Mouse (Mus musculus) heart, adult 2 months (tissue): ENCODE results near the gene Shbg. TPM values are rescaled to one million over a fixed set of nuclear protein-coding genes. Genes with fewer than 3 reads are reported as not detected.
A peak's percentile ranks its signal among the peaks of the same experiment; 100 is the strongest.

Experiments used
- DNase-seq, 2 experiments: peaks; one replicate each; pipeline ENCODE4 v3.0.0; 2021
- H3K27ac ChIP-seq: fragments of 200-600 bp; 2 replicates; pipeline ENCODE4 v1.8.1; 2022
- H3K27me3 ChIP-seq: fragments of 200-500 bp; 2 replicates; pipeline ENCODE4 v1.6.1; 2012; ENCODE audit warnings: mild to moderate bottlenecking, low read length, inconsistent platforms, mixed read lengths; ENCODE audit not compliant: control insufficient read depth, insufficient read depth
- H3K36me3 ChIP-seq: fragments of 200-500 bp; 2 replicates; pipeline ENCODE4 v1.6.1; 2012; ENCODE audit warnings: low read length, inconsistent platforms; ENCODE audit not compliant: control insufficient read depth, insufficient read depth
- H3K4me1 ChIP-seq: fragments of 200-500 bp; 2 replicates; pipeline ENCODE4 v1.6.1; 2011; ENCODE audit warnings: low read length; ENCODE audit not compliant: control insufficient read depth, insufficient read depth
- H3K4me3 ChIP-seq: fragments of 200-600 bp; 2 replicates; pipeline ENCODE4 v1.8.1; 2022
- H3K79me2 ChIP-seq: fragments of 200-500 bp; replicated peaks from 2 replicates; pipeline ENCODE4 v1.6.1; 2012; ENCODE audit warnings: mild to moderate bottlenecking, inconsistent platforms, low read length, moderate library complexity, mixed read lengths; ENCODE audit not compliant: control insufficient read depth, insufficient read depth
- H3K9ac ChIP-seq: fragments of 200-500 bp; 2 replicates; pipeline ENCODE4 v1.6.1; 2012; ENCODE audit warnings: low read depth, mild to moderate bottlenecking, control low read depth, inconsistent platforms, low read length, mixed read lengths
- CTCF ChIP-seq: fragments of 200-600 bp; IDR thresholded peaks from 2 replicates; pipeline ENCODE4 v1.8.1; 2022; ENCODE audit warnings: antibody characterized with exemption, mild to moderate bottlenecking, moderate library complexity
- EP300 ChIP-seq: fragments of 200-500 bp; IDR thresholded peaks from 2 replicates; pipeline ENCODE4 v1.6.1; 2011; ENCODE audit warnings: low read depth, low read length, control low read depth; ENCODE audit not compliant: insufficient read depth
- POLR2A ChIP-seq: fragments of 200-500 bp; IDR thresholded peaks from 2 replicates; pipeline ENCODE4 v1.6.1; 2011; ENCODE audit warnings: mild to moderate bottlenecking, low read depth, low read length, control low read depth; ENCODE audit not compliant: insufficient read depth
- WGBS: fragments of 180-500 bp; shearing (Covaris S2); methylation state at CpG from one replicate; pipeline ENCODE4 v1.1.7; 2018; 5-methylcytosine and 5-hydroxymethylcytosine counted together
- intact Hi-C: fragments of 180-260 bp; cut with DNase I; formaldehyde crosslinking; loops from one replicate; pipeline ENCODE4 v1.15.1; 2025
- polyA plus RNA-seq: library from polyadenylated mRNA; depleted of rRNA; stranded (reverse); fragments of >200 nt; gene quantifications from 2 replicates; pipeline ENCODE4 v1.2.3, GENCODE M21; 2012
- total RNA-seq, 2 experiments: library from RNA; stranded (reverse); gene quantifications; 2 replicates each; pipeline ENCODE4 v1.2.3; 2021

The Shbg gene
- total and polyA plus RNA-seq, 3 experiments: not detected

- WGBS: 54% methylated on average over 13 of the region's 13 CpGs
- no peaks in the 10 kb centered on the region for H3K27me3 ChIP-seq
- intact Hi-C loops: no loop called here
- TF ChIP-seq POLR2A: no peak
- no peak for TF ChIP-seq EP300
- no peak for TF ChIP-seq CTCF
- peaks cover 6% of the 10 kb centered on the region for H3K4me1 ChIP-seq
- H3K36me3 ChIP-seq: no peaks in the 10 kb centered on the region; the same call in 1 of the 2 replicates
- peak overlapping the region; percentile 98 for H3K27ac ChIP-seq
- H3K9ac ChIP-seq: peak overlapping the region; percentile 23
- peak overlapping the region; percentile 79 for H3K4me3 ChIP-seq
- no peaks in the 10 kb centered on the region for H3K79me2 ChIP-seq
- no peak for DNase-seq
Measured at GRCm38 (mm10) chr11:69662967-69663671, 45.4 kb upstream of the Shbg start.

GRCm38 (mm10) chr11:69662213-69662966 is 44.7 kb upstream of the Shbg start, which contains the start of gene Mpdu1:
Gene Mpdu1 (minus strand): TSS chr11:69662642.
- WGBS: under 1% methylated on average over 48 of the region's 48 CpGs
- Histone ChIP-seq H3K9ac (peak within 1 kb of the TSS; percentile 55), H3K36me3 (no peaks in the 10 kb centered on the region), H3K27ac (peak within 1 kb of the TSS; percentile 98), H3K4me3 (peak within 1 kb of the TSS; percentile 79), H3K27me3 (no peaks in the 10 kb centered on the region), H3K79me2 (no peaks in the 10 kb centered on the region), H3K4me1 (peaks cover 6% of the 10 kb centered on the region)
- TF ChIP-seq EP300: peak; percentile 56
- peak; percentile 92 for TF ChIP-seq POLR2A
- TF ChIP-seq CTCF: peak; percentile 67
- intact Hi-C loops: no loop called here
- peak; percentile 93 to 97 for DNase-seq

- intact Hi-C loops: no loop called here
- Histone ChIP-seq H3K27ac (peak overlapping the region; percentile 98), H3K79me2 (no peaks in the 10 kb centered on the region), H3K9ac (no peak overlapping the region), H3K36me3 (no peaks in the 10 kb centered on the region), H3K4me3 (peak overlapping the region; percentile 79), H3K4me1 (peaks cover 6% of the 10 kb centered on the region), H3K27me3 (no peaks in the 10 kb centered on the region)
- no peak for DNase-seq
- 36% methylated on average over 3 of the region's 3 CpGs for WGBS
- TF ChIP-seq POLR2A (no peak), CTCF (no peak), EP300 (no peak)
Measured at GRCm38 (mm10) chr11:69661221-69661881, 43.6 kb upstream of the Shbg start.

GRCm38 (mm10) chr11:69657462-69657881 is 39.8 kb upstream of the Shbg start:
- DNase-seq: no peak
- no peaks in the 10 kb centered on the region for H3K27me3 ChIP-seq
- H3K36me3 ChIP-seq: no peaks in the 10 kb centered on the region
- TF ChIP-seq CTCF: no peak
- no peak for TF ChIP-seq POLR2A
- 0 out of 2 replicates have a peak, but pooled peaks have one; percentile 0 for TF ChIP-seq EP300
- no peak overlapping the region for H3K9ac ChIP-seq
- no peak overlapping the region for H3K27ac ChIP-seq
- no peak overlapping the region for H3K4me3 ChIP-seq
- WGBS: 86% methylated on average over 15 of the region's 15 CpGs
- H3K4me1 ChIP-seq: peaks cover 2% of the 10 kb centered on the region
- intact Hi-C loops: loop anchor here (2.0 kb wide), 1 partner anchor 29 kb away; no protein-coding TSS in a partner anchor
- H3K79me2 ChIP-seq: no peaks in the 10 kb centered on the region

GRCm38 (mm10) chr11:69656617-69657461 is 39.1 kb upstream of the Shbg start:
- DNase-seq: peak; percentile 36 to 55
- intact Hi-C loops: loop anchor here (2.0 kb wide), 1 partner anchor 28 kb away; no protein-coding TSS in a partner anchor
- Histone ChIP-seq H3K79me2 (no peaks in the 10 kb centered on the region), H3K4me1 (peaks cover 2% of the 10 kb centered on the region), H3K4me3 (no peak overlapping the region), H3K27me3 (no peaks in the 10 kb centered on the region), H3K27ac (no peak overlapping the region), H3K36me3 (no peaks in the 10 kb centered on the region), H3K9ac (no peak overlapping the region)
- 71% methylated on average over 10 of the region's 10 CpGs for WGBS
- TF ChIP-seq POLR2A (no peak), CTCF (peak; percentile 94), EP300 (0 out of 2 replicates have a peak, but pooled peaks have one; percentile 34)
